Mouse (Mus musculus): ENCODE data around the gene Yeats4. TPM values are rescaled to one million over a fixed set of nuclear protein-coding genes. Genes with fewer than 3 reads are reported as not detected.
A peak's percentile ranks its signal among the peaks of the same experiment; 100 is the strongest.
"Not testable (repeated sequence)": the region's sequence is repeated elsewhere in the genome, so short reads cannot be mapped to it uniquely, and the experiment has no call there.

Yeats4 gene
- polyA plus RNA-seq, 1 experiment from 2014 or later, result 148 TPM

DNA sequence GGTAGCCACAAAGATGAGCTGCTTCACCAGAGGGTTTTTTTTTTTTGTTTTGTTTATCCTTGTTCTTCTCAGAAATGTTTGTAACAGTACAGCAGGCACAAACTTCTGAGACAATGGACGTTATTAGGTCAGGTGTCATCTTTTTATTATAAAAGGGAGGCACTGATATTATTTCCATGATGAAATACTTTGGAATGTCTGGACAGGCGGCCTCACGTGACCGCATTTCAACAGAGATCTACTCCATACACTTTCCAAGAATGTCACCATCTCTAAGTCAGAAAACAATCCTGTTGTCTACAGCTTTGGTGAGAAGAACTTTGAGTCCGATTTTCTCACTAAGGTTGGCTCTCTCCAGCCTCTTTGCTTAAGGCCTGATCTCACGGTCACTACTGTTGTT is 13.3 kb downstream of the Yeats4 start:
- Histone ChIP-seq H3K27ac (replicated peaks; ENCODE audit: low read depth, low read length) (no peak overlapping the region), H3K9ac (replicated peaks; ENCODE audit: low read length) (no peak overlapping the region), H3K27me3 (ENCODE audit: control insufficient read depth, insufficient read depth, low read length) (no peaks in the 10 kb centered on the region), H3K4me1 (ENCODE audit: control insufficient read depth, insufficient read depth, low read length) (no peaks in the 10 kb centered on the region), H3K36me3 (replicated peaks; ENCODE audit: control insufficient read depth, insufficient read depth, low read depth, low read length) (peaks cover 3% of the 10 kb centered on the region), H3K9me3 (replicated peaks; ENCODE audit: control insufficient read depth, low read length) (no peaks in the 10 kb centered on the region), H3K4me2 (ENCODE audit: low read depth, low read length) (no peak overlapping the region), H3K4me3 (ENCODE audit: low read depth, low read length) (no peak overlapping the region)
- DNase-seq (ENCODE audit: low spot score), result no peak
- ATAC-seq (replicated peaks; ENCODE audit: insufficient number of reproducible peaks, low FRiP score, low TSS enrichment, low read depth), result no peak
- 89% methylated on average over 6 of the region's 6 CpGs for whole genome bisulfite sequencing

GRCm38 (mm10) chr10:117209469-117209938 is 14.8 kb downstream of the Yeats4 start:
- no peaks in the 10 kb centered on the region for H3K4me1 ChIP-seq (ENCODE audit: control insufficient read depth, insufficient read depth, low read length)
- H3K27me3 ChIP-seq (ENCODE audit: control insufficient read depth, insufficient read depth, low read length), result no peaks in the 10 kb centered on the region
- DNase-seq (ENCODE audit: low spot score) (peak; percentile 90), ATAC-seq (replicated peaks; ENCODE audit: insufficient number of reproducible peaks, low FRiP score, low TSS enrichment, low read depth) (peak; percentile 73; the same call in 1 of the 2 replicates)
- no peaks in the 10 kb centered on the region for H3K9me3 ChIP-seq (replicated peaks; ENCODE audit: control insufficient read depth, low read length)
- H3K36me3 ChIP-seq (replicated peaks; ENCODE audit: control insufficient read depth, insufficient read depth, low read depth, low read length), result no peaks in the 10 kb centered on the region
- H3K27ac ChIP-seq (replicated peaks; ENCODE audit: low read depth, low read length), result no peak overlapping the region
- 21% methylated on average over 11 of the region's 11 CpGs for WGBS
- H3K4me3 ChIP-seq (ENCODE audit: low read depth, low read length), result no peak overlapping the region
- 0 out of 2 replicates have a peak overlapping the region, but pooled peaks have one; percentile 5 for H3K4me2 ChIP-seq (ENCODE audit: low read depth, low read length)
- H3K9ac ChIP-seq (replicated peaks; ENCODE audit: low read length), result no peak overlapping the region

DNA sequence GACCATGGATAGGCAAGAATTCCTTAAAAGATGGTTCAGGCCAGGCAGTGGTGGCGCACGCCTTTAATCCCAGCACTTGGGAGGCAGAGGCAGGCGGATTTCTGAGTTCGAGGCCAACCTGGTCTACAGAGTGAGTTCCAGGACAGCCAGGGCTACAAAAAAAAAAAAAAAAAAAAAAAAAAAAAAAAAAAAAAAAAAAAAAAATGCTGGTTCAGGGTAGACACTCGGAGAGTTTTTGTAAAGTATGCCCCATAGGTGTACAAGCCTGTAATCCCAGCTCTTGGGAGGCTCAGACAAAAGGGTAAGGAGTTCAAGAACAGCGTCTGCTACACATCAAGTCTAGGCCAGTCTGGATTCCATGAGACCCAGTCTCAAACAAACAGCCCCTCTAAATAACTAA is 15.5 kb downstream of the Yeats4 start:
- not testable (repeated sequence) for ATAC-seq (replicated peaks; ENCODE audit: insufficient number of reproducible peaks, low FRiP score, low TSS enrichment, low read depth); H3K36me3 ChIP-seq (replicated peaks; ENCODE audit: control insufficient read depth, insufficient read depth, low read depth, low read length); H3K27ac ChIP-seq (replicated peaks; ENCODE audit: low read depth, low read length); H3K9me3 ChIP-seq (replicated peaks; ENCODE audit: control insufficient read depth, low read length); H3K4me3 ChIP-seq (ENCODE audit: low read depth, low read length); H3K9ac ChIP-seq (replicated peaks; ENCODE audit: low read length); H3K27me3 ChIP-seq (ENCODE audit: control insufficient read depth, insufficient read depth, low read length); H3K4me1 ChIP-seq (ENCODE audit: control insufficient read depth, insufficient read depth, low read length); H3K4me2 ChIP-seq (ENCODE audit: low read depth, low read length); DNase-seq (ENCODE audit: low spot score)
- 90% methylated on average over 6 of the region's 6 CpGs for WGBS

- WGBS, result 82% methylated on average over 15 of the region's 15 CpGs
- H3K4me3 ChIP-seq (ENCODE audit: low read depth, low read length), result no peak overlapping the region
- H3K4me1 ChIP-seq (ENCODE audit: control insufficient read depth, insufficient read depth, low read length), result no peaks in the 10 kb centered on the region
- no peaks in the 10 kb centered on the region for H3K36me3 ChIP-seq (replicated peaks; ENCODE audit: control insufficient read depth, insufficient read depth, low read depth, low read length)
- H3K4me2 ChIP-seq (ENCODE audit: low read depth, low read length), result no peak overlapping the region
- DNase-seq (ENCODE audit: low spot score) (no peak), ATAC-seq (replicated peaks; ENCODE audit: insufficient number of reproducible peaks, low FRiP score, low TSS enrichment, low read depth) (no peak)
- no peaks in the 10 kb centered on the region for H3K27me3 ChIP-seq (ENCODE audit: control insufficient read depth, insufficient read depth, low read length)
- no peaks in the 10 kb centered on the region for H3K9me3 ChIP-seq (replicated peaks; ENCODE audit: control insufficient read depth, low read length)
- H3K9ac ChIP-seq (replicated peaks; ENCODE audit: low read length), result no peak overlapping the region
- H3K27ac ChIP-seq (replicated peaks; ENCODE audit: low read depth, low read length), result no peak overlapping the region
Observed at GRCm38 (mm10) chr10:117208221-117208620, 16.1 kb downstream of the Yeats4 start.

DNA sequence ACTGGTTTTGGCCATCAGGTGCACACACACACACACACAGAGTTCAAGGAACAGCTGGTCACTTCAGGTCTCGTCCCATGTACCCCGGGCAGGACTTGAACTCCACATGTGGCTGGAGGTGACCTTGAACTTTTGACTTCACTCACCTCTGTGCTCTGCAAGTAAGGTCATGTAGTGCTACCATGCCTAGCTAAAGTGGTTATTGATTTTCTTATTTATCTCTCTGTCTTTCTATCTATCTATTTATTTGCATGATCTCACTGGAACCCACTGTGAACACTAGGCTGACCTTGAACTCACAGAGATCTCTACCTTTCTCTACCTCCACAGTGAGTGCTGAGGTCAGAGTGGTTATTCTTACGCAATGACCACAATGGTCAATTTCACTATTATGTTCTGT is 18.2 kb downstream of the Yeats4 start:
- 92% methylated on average over 3 of the region's 3 CpGs for WGBS
- Histone ChIP-seq H3K9me3 (replicated peaks; ENCODE audit: control insufficient read depth, low read length) (no peaks in the 10 kb centered on the region), H3K36me3 (replicated peaks; ENCODE audit: control insufficient read depth, insufficient read depth, low read depth, low read length) (no peaks in the 10 kb centered on the region), H3K4me2 (ENCODE audit: low read depth, low read length) (no peak overlapping the region), H3K27me3 (ENCODE audit: control insufficient read depth, insufficient read depth, low read length) (no peaks in the 10 kb centered on the region), H3K4me3 (ENCODE audit: low read depth, low read length) (no peak overlapping the region), H3K27ac (replicated peaks; ENCODE audit: low read depth, low read length) (no peak overlapping the region), H3K4me1 (ENCODE audit: control insufficient read depth, insufficient read depth, low read length) (no peaks in the 10 kb centered on the region), H3K9ac (replicated peaks; ENCODE audit: low read length) (no peak overlapping the region)
- ATAC-seq (replicated peaks; ENCODE audit: insufficient number of reproducible peaks, low FRiP score, low TSS enrichment, low read depth), result no peak
- DNase-seq (ENCODE audit: low spot score), result no peak

- ATAC-seq (replicated peaks; ENCODE audit: insufficient number of reproducible peaks, low FRiP score, low TSS enrichment, low read depth), result no peak
- 55% methylated on average over 2 of the region's 2 CpGs for WGBS
- Histone ChIP-seq H3K4me2 (ENCODE audit: low read depth, low read length) (no peak overlapping the region), H3K9me3 (replicated peaks; ENCODE audit: control insufficient read depth, low read length) (no peaks in the 10 kb centered on the region), H3K36me3 (replicated peaks; ENCODE audit: control insufficient read depth, insufficient read depth, low read depth, low read length) (no peaks in the 10 kb centered on the region), H3K4me3 (ENCODE audit: low read depth, low read length) (no peak overlapping the region), H3K27me3 (ENCODE audit: control insufficient read depth, insufficient read depth, low read length) (no peaks in the 10 kb centered on the region), H3K4me1 (ENCODE audit: control insufficient read depth, insufficient read depth, low read length) (no peaks in the 10 kb centered on the region), H3K27ac (replicated peaks; ENCODE audit: low read depth, low read length) (0 out of 2 replicates have a peak overlapping the region, but pooled peaks have one; percentile 6), H3K9ac (replicated peaks; ENCODE audit: low read length) (no peak overlapping the region)
- DNase-seq (ENCODE audit: low spot score), result peak; percentile 71
Observed at GRCm38 (mm10) chr10:117203558-117203981, 20.7 kb downstream of the Yeats4 start.

DNA sequence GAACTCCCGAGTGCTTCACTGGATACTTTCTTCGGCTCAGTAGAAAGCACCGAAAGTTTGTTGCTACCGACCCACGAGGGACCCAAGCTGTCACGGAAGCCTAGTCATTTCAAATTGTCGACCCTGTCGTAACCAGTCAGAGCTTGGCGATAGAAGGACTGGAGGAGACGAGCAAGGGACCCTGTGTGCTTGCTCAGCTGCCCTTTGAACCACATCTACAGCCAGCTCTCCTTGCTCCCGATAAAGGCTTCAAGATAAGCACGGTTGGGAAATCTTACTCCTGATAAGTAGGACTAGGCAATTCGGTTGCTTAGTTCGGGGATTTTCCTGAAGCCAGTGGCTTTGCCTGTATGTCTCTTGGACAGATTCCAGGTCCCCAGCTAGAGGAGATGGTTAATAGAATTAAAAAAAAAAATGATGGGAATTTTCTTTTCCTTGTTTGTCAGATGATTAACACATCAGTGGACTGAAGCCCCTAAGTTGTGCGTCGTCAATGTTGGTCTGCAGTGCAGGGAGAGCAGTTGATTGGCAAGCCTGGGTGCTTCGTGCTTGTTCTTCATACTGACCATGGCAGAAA is 21.2 kb downstream of the Yeats4 start:
- Histone ChIP-seq H3K36me3 (replicated peaks; ENCODE audit: control insufficient read depth, insufficient read depth, low read depth, low read length) (no peaks in the 10 kb centered on the region), H3K4me1 (ENCODE audit: control insufficient read depth, insufficient read depth, low read length) (no peaks in the 10 kb centered on the region), H3K4me2 (ENCODE audit: low read depth, low read length) (no peak overlapping the region), H3K27me3 (ENCODE audit: control insufficient read depth, insufficient read depth, low read length) (no peaks in the 10 kb centered on the region), H3K27ac (replicated peaks; ENCODE audit: low read depth, low read length) (0 out of 2 replicates have a peak overlapping the region, but pooled peaks have one; percentile 6), H3K4me3 (ENCODE audit: low read depth, low read length) (no peak overlapping the region), H3K9me3 (replicated peaks; ENCODE audit: control insufficient read depth, low read length) (no peaks in the 10 kb centered on the region), H3K9ac (replicated peaks; ENCODE audit: low read length) (no peak overlapping the region)
- 75% methylated on average over 17 of the region's 17 CpGs for WGBS
- DNase-seq (ENCODE audit: low spot score) (no peak), ATAC-seq (replicated peaks; ENCODE audit: insufficient number of reproducible peaks, low FRiP score, low TSS enrichment, low read depth) (no peak)

DNA sequence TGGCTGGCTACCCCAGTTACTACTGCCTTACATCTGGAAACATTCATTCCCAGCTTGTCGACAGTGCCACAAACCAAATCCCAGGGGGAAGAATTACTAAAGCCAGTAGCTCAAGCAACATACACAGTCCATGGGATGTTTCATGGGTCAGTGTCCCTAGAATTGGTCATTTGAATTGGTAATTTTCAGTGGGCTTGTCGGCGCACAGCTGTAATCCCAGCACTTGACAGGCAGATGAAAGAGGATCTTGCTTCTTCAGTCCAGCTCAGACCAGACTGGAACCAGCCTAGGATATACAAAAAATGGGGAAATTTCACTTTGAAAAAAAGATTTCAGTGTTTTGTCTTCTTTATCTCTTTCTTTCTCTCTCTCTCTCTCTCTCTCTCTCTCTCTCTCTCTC is 24.6 kb downstream of the Yeats4 start:
- WGBS, result 39% methylated on average over 3 of the region's 3 CpGs

More for the DNA sequence above, 24.6 kb downstream of the Yeats4 start:
- no peak overlapping the region for H3K4me2 ChIP-seq (ENCODE audit: low read depth, low read length)
- ATAC-seq (replicated peaks; ENCODE audit: insufficient number of reproducible peaks, low FRiP score, low TSS enrichment, low read depth), result no peak
- H3K36me3 ChIP-seq (replicated peaks; ENCODE audit: control insufficient read depth, insufficient read depth, low read depth, low read length), result no peaks in the 10 kb centered on the region
- H3K27ac ChIP-seq (replicated peaks; ENCODE audit: low read depth, low read length), result no peak overlapping the region
- H3K4me3 ChIP-seq (ENCODE audit: low read depth, low read length), result no peak overlapping the region
- no peak overlapping the region for H3K9ac ChIP-seq (replicated peaks; ENCODE audit: low read length)
- no peaks in the 10 kb centered on the region for H3K9me3 ChIP-seq (replicated peaks; ENCODE audit: control insufficient read depth, low read length)
- H3K27me3 ChIP-seq (ENCODE audit: control insufficient read depth, insufficient read depth, low read length), result no peaks in the 10 kb centered on the region
- no peaks in the 10 kb centered on the region for H3K4me1 ChIP-seq (ENCODE audit: control insufficient read depth, insufficient read depth, low read length)
- DNase-seq (ENCODE audit: low spot score), result peak; percentile 30

All from embryonic facial prominence, embryonic 11.5 days (tissue).